Mouse (Mus musculus) mouse embryonic stem cell (cell line): ENCODE data around the gene Cct2.
"Not testable (repeated sequence)": the region's sequence is repeated elsewhere in the genome, so short reads cannot be mapped to it uniquely, and the experiment has no call there.

Experiments
- in situ Hi-C, 2 experiments: fragments of 300-500 bp; cut with MboI; formaldehyde crosslinking; loops; 1 replicate in 1 of 2; 3 replicates in 1 of 2; pipeline ENCODE4 v1.14.3; 2019 to 2020; ENCODE audit warnings: low sequenced_read_pairs in 2 of 2, low pct_unique_long_range_greater_than_20kb in 1 of 2, mixed read lengths in 1 of 2; ENCODE audit not compliant: unreplicated experiment in 1 of 2

Gene Cct2

DNA sequence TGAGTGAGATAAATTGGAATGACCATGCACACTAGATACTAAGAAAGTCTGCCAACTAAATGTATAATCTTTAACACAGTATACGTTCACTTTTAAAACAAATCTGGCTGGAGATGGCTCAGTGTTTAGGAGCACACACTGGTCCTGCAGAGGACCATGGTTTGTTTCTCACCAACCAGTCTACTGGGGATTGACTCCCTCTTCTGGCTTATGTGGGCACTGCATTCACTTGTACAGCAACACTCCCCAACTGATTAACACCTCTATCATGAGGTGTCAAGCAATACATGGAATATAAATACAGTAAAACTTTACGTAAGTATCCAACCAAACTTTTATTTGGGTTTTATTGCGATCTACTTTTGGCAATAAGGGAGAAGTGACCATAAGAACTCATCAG is 5.5 kb upstream of the Cct2 start:
- in situ Hi-C loops = loop anchor here in 1 of 2 experiments (25.0 kb wide), 1 partner anchor 618 kb away; no protein-coding TSS in a partner anchor

GRCm38 (mm10) chr10:117064076-117064475 is 462 bp upstream of the Cct2 start:
- in situ Hi-C loops = loop anchor here in 1 of 2 experiments (25.0 kb wide), 1 partner anchor 623 kb away; no protein-coding TSS in a partner anchor

DNA sequence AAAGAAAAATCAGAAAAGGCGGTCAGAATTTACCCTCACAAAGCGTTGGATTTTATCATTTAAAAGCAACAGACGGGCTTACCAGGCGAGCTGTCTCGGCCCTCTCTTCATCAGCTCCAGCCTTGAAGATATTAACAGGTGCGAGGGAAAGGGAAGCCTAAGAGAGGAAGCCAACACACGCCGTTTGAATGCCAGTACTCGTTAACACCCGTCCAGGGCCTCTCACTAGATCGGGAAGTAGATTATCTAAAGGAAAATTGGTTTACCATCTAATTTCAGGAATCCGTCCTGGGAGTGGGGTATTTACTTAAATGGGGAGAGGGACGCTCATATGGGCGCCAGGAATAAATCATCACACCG is 740 bp downstream of the Cct2 start:
- in situ Hi-C loops = loop anchor here in 1 of 2 experiments (25.0 kb wide), 1 partner anchor 624 kb away; no protein-coding TSS in a partner anchor

DNA sequence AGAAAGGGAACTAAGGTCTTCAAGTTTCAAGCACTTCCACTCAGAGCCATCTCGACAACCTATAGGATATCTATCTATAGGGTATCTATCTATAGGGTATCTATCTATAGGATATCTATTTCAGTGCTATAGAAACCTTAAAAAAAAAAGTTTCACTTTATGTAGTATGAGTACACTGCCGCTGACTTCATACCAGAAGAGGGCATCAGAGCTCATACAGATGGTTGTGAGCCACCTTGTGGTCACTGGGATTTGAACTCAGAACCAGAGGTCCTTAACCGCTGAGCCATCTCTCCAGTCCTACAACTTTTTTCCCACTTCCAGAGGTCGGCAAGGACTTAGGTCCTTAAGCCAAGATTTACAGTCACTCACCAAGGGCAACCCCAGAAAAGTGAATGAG is 7.9 kb downstream of the Cct2 start:
- in situ Hi-C loops = loop anchor here (10.0 to 25.0 kb wide), 2 partner anchors 149 to 632 kb away; no protein-coding TSS in a partner anchor

DNA sequence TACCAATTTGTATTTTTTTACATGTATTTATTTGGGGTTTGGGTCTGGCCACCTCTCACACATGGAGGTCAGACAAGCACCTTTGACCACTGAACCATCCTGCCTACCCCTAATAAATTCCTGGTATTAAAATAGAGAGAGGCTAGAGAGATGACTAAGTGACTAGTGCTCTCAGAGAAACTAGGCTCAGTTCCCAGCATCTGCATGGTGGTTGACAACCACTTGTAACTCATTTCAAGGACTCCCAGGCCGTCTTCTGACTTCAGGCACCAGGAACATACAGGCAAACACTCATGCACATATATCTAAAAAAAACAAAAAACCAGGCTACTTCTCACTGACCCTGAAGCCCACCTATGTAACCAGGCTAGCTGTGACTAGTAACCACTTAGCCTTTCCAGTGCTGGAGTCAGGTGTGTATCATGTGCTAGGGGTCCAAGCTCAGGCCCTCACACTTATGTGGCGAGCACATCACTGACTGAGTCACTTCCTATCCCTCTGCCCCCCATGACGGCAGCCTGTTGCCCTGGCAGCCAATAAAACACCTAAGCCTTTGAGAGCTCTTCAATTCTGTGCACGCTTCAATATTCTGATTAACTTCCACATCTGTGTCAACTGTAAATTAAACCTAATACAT is 13.5 kb downstream of the Cct2 start:
- in situ Hi-C loops = loop anchor here (10.0 to 25.0 kb wide), 2 partner anchors 155 to 637 kb away; no protein-coding TSS in a partner anchor

DNA sequence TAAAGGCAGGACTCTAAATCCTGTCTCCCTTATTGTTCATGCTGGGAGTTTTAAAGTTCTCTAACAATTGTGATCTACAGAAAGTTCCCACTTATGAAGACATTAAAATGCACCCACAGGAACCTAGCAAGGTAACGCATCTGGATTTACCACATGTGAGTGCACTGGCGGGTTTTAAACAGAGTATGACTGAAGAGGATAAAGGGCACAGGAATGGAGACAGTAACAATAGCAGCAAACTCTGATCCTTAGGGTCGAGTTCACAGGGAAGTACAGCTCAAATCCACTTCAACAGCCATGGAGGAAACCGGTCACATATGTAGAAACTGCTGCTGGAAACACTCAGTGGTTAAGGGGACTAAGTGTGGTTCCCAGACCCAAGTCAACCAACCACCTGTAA is 14.4 kb downstream of the Cct2 start:
- in situ Hi-C loops = no loop called here

DNA sequence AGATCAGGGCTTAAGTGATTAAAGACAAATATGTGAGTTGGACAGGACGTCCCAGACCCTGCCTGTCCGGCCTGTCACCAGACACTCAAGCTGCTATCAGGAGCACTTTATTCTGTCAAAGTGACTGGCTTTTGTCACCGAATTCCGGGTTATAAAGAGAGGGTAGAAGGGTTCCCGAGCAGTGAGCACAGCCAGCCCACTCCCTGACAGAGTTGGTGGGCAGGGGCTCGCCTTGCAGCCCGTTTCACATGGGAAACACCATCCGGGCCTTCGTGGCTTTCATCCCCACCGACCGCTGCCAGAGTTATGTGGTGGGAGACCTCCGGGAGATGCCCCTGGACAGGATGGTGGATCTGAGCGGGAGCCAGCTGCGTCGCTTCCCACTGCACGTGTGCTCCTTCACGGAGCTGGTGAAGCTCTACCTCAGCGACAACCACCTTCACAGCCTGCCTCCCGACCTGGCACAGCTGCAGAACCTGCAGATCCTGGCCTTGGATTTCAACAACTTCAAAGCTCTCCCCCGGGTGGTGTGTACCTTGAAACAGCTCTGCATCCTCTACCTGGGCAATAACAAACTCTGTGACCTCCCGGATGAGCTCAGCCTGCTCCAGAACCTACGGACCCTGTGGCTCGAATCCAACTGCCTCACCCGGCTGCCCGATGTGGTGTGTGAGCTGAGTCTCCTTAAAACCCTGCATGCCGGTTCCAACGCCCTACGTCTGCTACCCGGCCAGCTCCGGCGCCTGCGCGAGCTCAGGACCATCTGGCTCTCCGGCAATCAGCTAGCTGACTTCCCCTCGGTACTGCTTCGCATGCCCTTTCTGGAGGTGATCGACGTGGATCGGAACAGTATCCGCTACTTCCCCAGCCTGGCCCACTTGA is 18.2 kb downstream of the Cct2 start, which contains the start of gene Lrrc10:
Gene Lrrc10 (plus strand): TSS at position 167 of the 882 bp plus-strand sequence.
- in situ Hi-C loops = no loop called here

- in situ Hi-C loops = not testable (repeated sequence)
These were observed 20.0 kb downstream of the Cct2 start for GRCm38 (mm10) chr10:117043497-117044166.

DNA sequence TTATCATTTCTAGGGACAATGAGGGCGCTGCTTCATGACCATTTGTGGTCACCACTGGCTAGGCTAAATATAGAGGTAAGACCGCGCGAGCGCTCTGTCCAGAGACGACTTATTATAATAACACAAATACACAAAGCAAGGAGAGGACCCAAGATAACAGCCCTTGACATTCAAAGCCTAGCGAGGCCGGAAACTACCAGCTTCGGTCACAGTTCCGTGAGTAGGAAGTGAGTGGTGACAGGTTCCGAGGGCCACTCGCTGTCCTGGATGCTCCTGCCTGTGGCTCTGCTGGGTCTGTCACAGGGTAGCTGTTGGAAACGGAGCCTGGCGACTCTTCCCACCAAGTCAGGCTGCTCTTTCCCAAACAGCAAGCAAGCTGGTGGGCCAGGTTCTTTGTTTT is 21.3 kb downstream of the Cct2 start:
- in situ Hi-C loops = no loop called here

- in situ Hi-C loops = no loop called here
These were observed 23.3 kb downstream of the Cct2 start for GRCm38 (mm10) chr10:117040355-117040754.

DNA sequence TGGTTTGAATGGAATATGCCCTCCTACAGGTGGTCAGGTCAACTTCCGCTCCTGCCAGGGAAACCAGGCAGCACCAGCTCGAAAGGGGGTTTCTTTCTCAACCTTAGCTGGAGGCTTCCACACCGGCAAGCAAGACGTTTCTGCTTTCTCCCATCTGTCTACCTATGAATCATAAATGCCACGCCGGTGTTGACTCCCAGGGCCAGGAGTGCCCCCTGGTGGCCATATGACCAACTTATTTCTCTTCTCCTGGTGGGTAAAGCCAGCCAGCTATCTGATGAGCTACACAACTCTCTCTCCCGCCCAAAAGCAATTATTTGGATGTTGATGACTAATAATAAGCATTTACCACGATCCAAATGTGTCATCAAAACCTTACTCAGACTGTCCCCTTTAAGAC is 29.8 kb downstream of the Cct2 start:
- in situ Hi-C loops = no loop called here

- in situ Hi-C loops = no loop called here
These were observed 32.5 kb downstream of the Cct2 start for GRCm38 (mm10) chr10:117031160-117031559.

GRCm38 (mm10) chr10:117026176-117026575 is 37.4 kb downstream of the Cct2 start:
- in situ Hi-C loops = no loop called here

- in situ Hi-C loops = not testable (repeated sequence)
These were observed 37.8 kb downstream of the Cct2 start for GRCm38 (mm10) chr10:117025776-117026175.

- in situ Hi-C loops = no loop called here
These were observed 39.9 kb downstream of the Cct2 start for GRCm38 (mm10) chr10:117023693-117024092.

- in situ Hi-C loops = no loop called here
These were observed 42.4 kb downstream of the Cct2 start for GRCm38 (mm10) chr10:117021020-117021754.

- in situ Hi-C loops = no loop called here
These were observed 45.3 kb downstream of the Cct2 start for GRCm38 (mm10) chr10:117018281-117018840.

DNA sequence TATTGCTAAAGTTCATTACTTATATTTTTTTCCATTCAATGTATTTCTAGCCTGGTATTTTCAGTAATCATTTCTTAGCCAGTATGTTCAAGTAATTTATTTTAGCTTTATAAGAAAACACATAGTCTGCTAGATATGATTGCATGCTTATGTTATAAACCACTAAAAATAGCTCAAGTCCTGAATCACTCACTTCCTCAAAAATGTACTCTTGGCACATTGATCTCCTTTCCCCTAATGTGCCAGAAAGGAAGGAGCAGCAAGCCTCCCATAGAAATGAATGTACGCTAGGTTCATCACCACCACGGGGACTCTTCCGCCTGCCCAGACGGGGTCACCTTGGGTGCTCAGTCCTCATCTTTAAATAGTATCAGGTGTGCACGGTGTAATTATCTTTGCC is 49.0 kb downstream of the Cct2 start:
- in situ Hi-C loops = no loop called here
